Mouse (Mus musculus) adrenal gland, adult 18-20 months (tissue): ENCODE measurements around the gene Prr7. TPM values are rescaled to one million over a fixed set of nuclear protein-coding genes. Genes with fewer than 3 reads are reported as not detected.
A peak's percentile ranks its signal among the peaks of the same experiment; 100 is the strongest.

Experiments used
- DNase-seq, 2 experiments: peaks; one replicate each; pipeline ENCODE4 v3.0.0; 2021 to 2022; ENCODE audit warnings: low spot score in 2 of 2
- microRNA-seq, 2 experiments: library from miRNA; unstranded; fragments of <30 nt; microRNA quantifications; one replicate each; pipeline ENCODE4 v1.2.0; 2021; ENCODE audit warnings: borderline number of aligned reads in 2 of 2
- total RNA-seq, 2 experiments: library from RNA; stranded (reverse); gene quantifications; 1 replicate in 1 of 2; 2 replicates in 1 of 2; pipeline ENCODE4 v1.2.3; 2021

The Prr7 gene
- total RNA-seq, 2 experiments from 2014 or later = 1.9 to 2.2 TPM

DNA sequence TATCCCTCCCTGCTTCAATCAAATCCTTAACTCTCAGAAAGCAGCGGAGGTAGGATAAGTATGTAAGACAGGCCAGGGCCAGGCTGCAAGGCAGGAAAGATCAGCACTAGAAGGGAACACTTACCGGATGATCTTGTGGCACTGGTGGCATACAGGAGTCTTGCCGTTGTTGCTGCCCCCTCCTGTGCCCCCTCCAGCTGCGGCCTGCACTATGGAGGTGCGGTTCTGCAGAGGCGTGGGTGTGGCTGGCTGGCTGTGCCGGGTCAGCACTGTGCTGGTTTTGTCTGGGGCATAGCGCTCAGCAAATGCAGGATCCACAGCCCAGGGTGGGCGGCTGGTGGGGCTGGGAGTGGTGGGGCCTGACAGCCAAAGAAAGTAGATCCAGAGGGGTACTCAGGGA is 41.7 kb downstream of the Prr7 start:
- DNase-seq = no peak

- DNase-seq = no peak
Measured at GRCm38 (mm10) chr13:55506697-55507096, 42.6 kb downstream of the Prr7 start.

DNA sequence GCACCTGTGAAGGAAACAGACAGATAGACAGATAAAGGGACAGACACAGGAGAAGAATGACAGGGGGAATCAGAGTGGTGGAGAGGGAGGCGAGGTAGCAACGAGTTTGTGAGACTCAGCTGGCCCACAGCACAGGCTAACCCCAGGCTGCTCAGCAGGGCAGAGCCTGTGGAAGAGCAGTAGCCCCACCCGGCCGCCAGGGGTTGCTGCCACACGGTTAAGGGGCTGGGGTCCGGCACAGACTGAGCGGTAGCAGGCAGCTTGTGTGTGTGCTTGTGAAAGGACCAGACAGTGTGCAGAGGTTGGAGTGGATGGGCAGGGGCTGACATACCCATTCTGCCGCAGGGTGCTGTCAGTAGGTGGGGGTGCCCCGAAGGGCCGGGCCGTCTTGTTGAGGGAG is 43.8 kb downstream of the Prr7 start:
- no peak for DNase-seq

DNA sequence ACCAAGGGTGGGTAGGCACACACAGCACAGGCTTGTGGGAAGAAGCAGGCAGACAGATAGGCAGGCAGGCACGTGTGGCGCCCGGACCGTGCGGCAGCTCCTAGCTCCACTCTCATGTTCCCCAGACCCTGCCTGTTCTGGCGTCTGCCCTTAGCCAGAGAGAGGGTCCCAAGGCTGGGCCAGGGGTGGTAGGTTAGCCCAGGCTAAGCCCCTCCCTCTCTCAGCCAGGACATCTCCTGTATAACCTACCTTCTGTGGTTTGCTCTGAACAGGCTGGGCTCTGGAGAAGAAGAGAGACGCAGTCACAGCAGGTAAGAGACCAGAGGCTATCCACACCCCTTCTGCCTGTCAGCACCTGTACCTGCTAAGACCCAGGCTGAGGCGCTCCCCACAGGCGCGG is 44.5 kb downstream of the Prr7 start:
- no peak for DNase-seq

- DNase-seq = no peak
Measured at GRCm38 (mm10) chr13:55510332-55510667, 46.2 kb downstream of the Prr7 start.

GRCm38 (mm10) chr13:55510668-55511491 is 46.8 kb downstream of the Prr7 start:
- peak; percentile 43 to 69 for DNase-seq

- DNase-seq = no peak
Measured at GRCm38 (mm10) chr13:55511492-55511861, 47.4 kb downstream of the Prr7 start.

DNA sequence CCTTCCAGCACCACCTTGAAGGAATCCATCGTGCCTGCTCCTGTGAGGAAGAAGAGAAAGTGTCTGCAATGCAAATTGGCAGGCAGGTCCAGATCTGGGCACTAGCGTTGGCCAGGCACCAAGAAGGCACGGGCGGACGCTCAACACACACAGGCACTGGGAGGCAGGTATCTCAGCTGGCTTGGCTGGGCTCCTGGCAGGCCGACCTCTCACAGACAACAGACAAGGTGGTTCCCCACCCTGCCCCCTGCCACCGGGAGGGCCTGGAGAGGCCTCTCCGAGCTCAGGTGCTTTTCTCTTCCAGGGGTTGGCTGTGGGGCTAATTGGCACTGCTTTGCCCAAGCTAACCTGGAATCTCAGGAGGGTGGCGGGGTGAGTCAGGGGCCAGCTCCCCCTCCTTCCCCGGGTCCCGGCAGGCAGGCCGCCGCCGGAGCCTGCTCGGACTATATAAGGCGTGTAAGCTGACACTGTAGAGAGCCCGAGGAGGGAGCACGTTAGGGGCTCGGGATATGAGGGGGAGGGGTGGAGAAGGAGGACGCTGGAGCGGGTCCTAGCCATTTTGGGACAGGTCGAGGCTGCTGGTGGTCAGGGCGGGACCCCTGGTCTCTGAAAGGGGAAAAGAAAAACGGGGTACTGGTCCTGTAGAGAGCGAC is 48.4 kb downstream of the Prr7 start:
- peak in 1 of 2 experiments; percentile 49 for DNase-seq

GRCm38 (mm10) chr13:55513111-55513748 is 49.2 kb downstream of the Prr7 start, which contains the start of gene Pdlim7:
Pdlim7 (minus strand) TSS chr13:55513676.
- DNase-seq = peak; percentile 96 to 97

- no peak for DNase-seq
Measured at GRCm38 (mm10) chr13:55513828-55514227, 49.8 kb downstream of the Prr7 start.

- peak; percentile 90 to 95 for DNase-seq
Measured at GRCm38 (mm10) chr13:55516955-55517354, 52.9 kb downstream of the Prr7 start.

- no peak for DNase-seq
Measured at GRCm38 (mm10) chr13:55519606-55520005, 55.5 kb downstream of the Prr7 start.

GRCm38 (mm10) chr13:55522730-55523129 is 58.7 kb downstream of the Prr7 start:
- no peak for DNase-seq

Small RNA genes lying within 50 kb of the gene (microRNA-seq; reads per million reads assigned to microRNA genes)
- 1.9 to 2.4 reads per million in 2 experiments for gene Mir6943
- gene Mir6944 = 3.1 to 3.3 reads per million in 2 experiments
- gene Mir6945 = 0.61 to 0.95 reads per million in 2 experiments

Other genes with a start within 250 kb of the Prr7 start
- 100 to 1,000 TPM; 132 to 143 TPM for gene Prelid1, start 143.8 kb upstream of the Prr7 start, total RNA-seq
- gene Rab24, start 142.3 kb upstream of the Prr7 start, total RNA-seq = 10 to 100 TPM; 52.3 to 52.7 TPM
- under 1 TPM; 0.46 to 0.58 TPM for gene Mxd3, start 134.4 kb upstream of the Prr7 start, total RNA-seq
- gene Lman2, start 101.5 kb upstream of the Prr7 start, total RNA-seq = 100 to 1,000 TPM; 113 to 121 TPM
- gene Rgs14, start 94.5 kb upstream of the Prr7 start, total RNA-seq = under 1 TPM; 0.76 to 0.96 TPM
- gene Slc34a1, start 66.1 kb upstream of the Prr7 start, total RNA-seq = 1 to 10 TPM in 1 of 2 experiments, not detected in 1; 2.9 TPM
- not detected for gene Pfn3, start 49.0 kb upstream of the Prr7 start, total RNA-seq
- gene F12, start 37.5 kb upstream of the Prr7 start, total RNA-seq = not detected
- gene Grk6, start 19.2 kb upstream of the Prr7 start, total RNA-seq = 10 to 100 TPM; 27.1 to 33.1 TPM
- 10 to 100 TPM; 11.1 to 16.2 TPM for gene Dbn1, start 23.8 kb downstream of the Prr7 start, total RNA-seq
- 10 to 100 TPM; 11.6 to 26.8 TPM for gene Pdlim7, start 49.4 kb downstream of the Prr7 start, total RNA-seq
- 1 to 10 TPM; 5.1 to 5.3 TPM for gene Dok3, start 65.0 kb downstream of the Prr7 start, total RNA-seq
- 10 to 100 TPM; 40.6 to 47.1 TPM for gene Ddx41, start 72.4 kb downstream of the Prr7 start, total RNA-seq
- 10 to 100 TPM; 45.5 to 52.7 TPM for gene Fam193b, start 106.9 kb downstream of the Prr7 start, total RNA-seq
- 100 to 1,000 TPM; 141 to 184 TPM for gene Tmed9, start 109.5 kb downstream of the Prr7 start, total RNA-seq
- 10 to 100 TPM; 11.7 to 16.1 TPM for gene B4galt7, start 135.6 kb downstream of the Prr7 start, total RNA-seq
- 10 to 100 TPM; 27.4 to 32.4 TPM for gene Caml, start 158.7 kb downstream of the Prr7 start, total RNA-seq
- gene Ddx46, start 170.8 kb downstream of the Prr7 start, total RNA-seq = 10 to 100 TPM; 24.0 to 36.4 TPM
- 10 to 100 TPM; 45.9 to 56.8 TPM for gene B230219D22Rik, start 228.9 kb downstream of the Prr7 start, total RNA-seq